Mouse (Mus musculus): ENCODE measurements around the gene Taf6l. TPM values are rescaled to one million over a fixed set of nuclear protein-coding genes. Genes with fewer than 3 reads are reported as not detected.
"Not testable (repeated sequence)": the region's sequence is repeated elsewhere in the genome, so short reads cannot be mapped to it uniquely, and the experiment has no call there.

The Taf6l gene
- total RNA-seq, 2 experiments from 2014 or later = 5.1 to 9.8 TPM

DNA sequence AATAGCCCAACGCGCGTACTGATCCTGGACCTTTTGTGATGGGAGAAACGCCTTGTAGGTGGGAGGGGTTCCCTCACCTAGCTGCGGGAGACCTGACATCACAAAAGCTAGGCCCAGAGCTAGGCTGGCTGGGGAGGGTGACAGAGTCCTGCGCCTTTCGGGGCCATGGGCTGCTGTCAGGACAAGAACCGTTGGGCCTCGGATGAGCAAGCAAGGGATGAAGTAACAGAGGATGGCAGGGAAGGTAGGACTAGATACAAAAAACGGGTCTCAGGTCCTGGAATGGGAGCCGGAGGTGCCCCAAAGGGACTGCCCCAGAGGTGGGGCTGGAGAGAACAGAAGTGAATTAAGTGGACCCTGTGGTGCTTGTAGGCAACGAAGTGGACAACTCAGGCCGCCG, 45.6 kb downstream of the Taf6l start, which contains the start of gene 1700092M07Rik:
Gene 1700092M07Rik, plus strand, starts transcription at position 116 of the 400 bp plus-strand sequence.
- ATAC-seq (ENCODE audit: poor library complexity, severe bottlenecking) = no peak

DNA sequence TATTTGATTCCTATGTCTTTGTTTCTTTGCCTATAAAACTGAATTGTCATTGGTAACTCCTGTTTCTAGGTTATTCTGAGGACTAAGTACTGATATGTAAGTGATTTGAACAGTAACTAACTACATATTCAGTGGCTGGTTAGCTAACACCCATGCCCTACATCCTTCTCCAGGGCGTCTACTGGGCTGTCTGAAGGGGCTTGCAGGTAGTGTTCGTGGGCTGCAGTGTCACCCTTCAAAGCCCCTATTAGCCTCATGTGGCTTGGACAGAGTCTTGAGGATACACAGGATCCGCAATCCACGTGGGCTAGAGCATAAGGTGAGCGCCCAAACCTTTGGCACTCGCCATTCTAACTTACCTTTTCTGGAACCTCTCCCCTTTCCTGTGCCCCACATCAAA, 46.6 kb downstream of the Taf6l start:
- no peak for ATAC-seq (ENCODE audit: poor library complexity, severe bottlenecking)

DNA sequence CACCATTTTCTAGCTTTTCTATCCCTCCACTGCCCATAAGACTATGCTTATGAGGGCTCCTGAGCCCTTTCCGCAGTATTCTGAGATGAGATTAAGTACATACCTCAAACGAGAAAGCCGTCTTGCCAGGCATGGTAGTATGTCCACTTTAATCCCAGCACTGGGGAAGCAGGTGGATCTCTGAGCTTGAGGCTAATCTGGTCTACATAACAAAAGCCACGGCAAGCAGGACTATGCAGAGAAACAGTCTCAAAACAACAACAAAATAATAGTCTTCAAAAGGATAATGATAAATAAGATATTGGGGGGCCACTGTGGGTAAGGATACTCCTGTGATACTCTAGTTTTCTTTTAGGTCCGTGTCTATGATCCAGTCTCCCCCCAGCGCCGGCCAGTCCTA, 47.3 kb downstream of the Taf6l start:
- ATAC-seq (ENCODE audit: poor library complexity, severe bottlenecking) = no peak

GRCm38 (mm10) chr19:8736160-8736467, 50.1 kb downstream of the Taf6l start:
- ATAC-seq (ENCODE audit: poor library complexity, severe bottlenecking) = no peak

GRCm38 (mm10) chr19:8735389-8736159, 50.6 kb downstream of the Taf6l start, which contains the start of gene Wdr74:
TSS of gene Wdr74 (plus strand) at chr19:8735827.
- peak; percentile 100 for ATAC-seq (ENCODE audit: poor library complexity, severe bottlenecking)

DNA sequence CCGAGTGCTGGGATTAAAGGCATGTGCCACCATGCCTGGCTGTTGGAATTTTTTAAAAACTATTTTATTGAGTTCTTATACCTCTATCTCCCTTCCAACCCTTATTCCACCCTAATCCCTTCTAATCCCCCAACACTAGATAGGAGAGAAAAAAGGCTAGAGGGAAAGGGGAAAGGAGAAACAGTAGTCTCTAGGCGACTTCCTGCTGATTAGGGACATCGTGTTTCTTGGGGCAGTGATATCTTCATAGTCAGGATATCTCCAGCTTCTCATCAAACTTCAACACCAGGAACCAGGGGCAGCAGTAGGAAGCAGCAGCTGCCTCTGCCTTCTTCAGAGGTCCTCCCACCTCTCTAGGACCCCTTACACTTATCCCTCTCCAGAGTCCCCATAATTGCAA, 51.9 kb downstream of the Taf6l start:
- ATAC-seq (ENCODE audit: poor library complexity, severe bottlenecking) = no peak

DNA sequence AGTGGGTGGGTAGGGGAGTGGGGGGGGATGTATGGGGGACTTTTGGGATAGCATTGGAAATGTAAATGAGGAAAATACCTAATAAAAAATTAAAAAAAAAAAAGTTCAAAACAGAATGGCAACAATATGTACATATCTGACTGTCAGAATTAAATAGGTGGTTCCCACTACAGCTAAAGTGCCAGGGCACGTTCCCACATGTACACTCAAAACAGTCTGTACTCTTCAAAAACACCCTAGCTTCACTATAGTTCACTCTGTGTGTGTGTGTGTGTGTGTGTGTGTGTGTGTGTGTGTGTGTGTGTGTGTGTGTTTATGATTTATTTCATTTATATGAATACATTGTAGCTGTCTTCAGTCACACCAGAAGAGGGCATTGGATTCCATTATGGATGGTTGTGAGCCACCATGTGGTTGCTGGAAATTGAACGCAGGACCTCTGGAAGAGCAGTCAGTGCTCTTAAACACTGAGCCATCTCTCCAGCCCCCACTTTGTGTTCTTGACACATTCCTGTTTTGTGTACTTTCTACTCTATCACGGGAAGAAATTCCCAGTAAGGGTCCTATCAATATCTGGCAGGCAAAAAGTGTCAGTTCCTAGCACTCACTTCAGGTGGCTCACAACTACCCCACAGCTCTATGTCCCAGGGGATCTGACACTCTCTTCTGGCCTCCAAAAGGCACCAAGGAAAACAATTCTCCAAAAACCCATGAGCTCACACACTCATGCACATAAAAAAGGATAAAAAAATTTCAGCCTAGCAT, 57.7 kb downstream of the Taf6l start:
- not testable (repeated sequence) for ATAC-seq (ENCODE audit: poor library complexity, severe bottlenecking)

- no peak for ATAC-seq (ENCODE audit: poor library complexity, severe bottlenecking)
These were observed 58.6 kb downstream of the Taf6l start for GRCm38 (mm10) chr19:8727495-8728114.

- ATAC-seq (ENCODE audit: poor library complexity, severe bottlenecking) = no peak
These were observed 59.4 kb downstream of the Taf6l start for GRCm38 (mm10) chr19:8726609-8727390.

DNA sequence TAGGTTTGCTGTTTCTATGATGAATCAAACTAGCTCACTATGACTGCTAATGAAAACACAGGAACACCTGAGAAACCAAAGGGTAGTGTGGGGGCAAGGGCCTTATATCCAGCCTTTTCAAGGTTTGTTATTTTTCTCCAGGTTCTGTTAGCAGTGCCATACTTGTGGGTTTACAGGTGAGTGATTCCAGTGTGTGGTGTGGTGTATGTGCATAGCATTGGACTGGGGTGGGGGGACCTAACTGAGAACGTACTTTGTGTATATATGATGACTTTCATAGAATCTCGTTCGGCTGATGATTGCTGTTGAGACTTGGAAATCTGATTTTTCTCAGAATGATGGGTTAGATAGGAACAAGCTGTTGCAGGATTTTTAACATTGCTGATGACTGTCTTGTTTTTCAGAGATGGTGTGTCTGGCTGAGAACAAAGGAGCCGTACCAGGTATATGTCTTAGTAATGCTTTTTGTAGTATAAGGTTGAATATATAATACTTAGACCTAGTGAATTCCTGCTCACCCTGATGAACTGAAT, 61.1 kb downstream of the Taf6l start:
- no peak for ATAC-seq (ENCODE audit: poor library complexity, severe bottlenecking)

Other genes starting within 250 kb of the Taf6l start
Only the 30 nearest of the 33 such genes appear.
- gene Slc22a6, start 168.4 kb downstream of the Taf6l start, total RNA-seq (2015) = not detected in 2 replicates
- not detected in 2 replicates for gene Slc22a6, start 168.4 kb downstream of the Taf6l start, total RNA-seq (2017)
- 0.16 and 0.25 TPM in 2 replicates for gene Chrm1, start 122.6 kb downstream of the Taf6l start, total RNA-seq (2015)
- gene Chrm1, start 122.6 kb downstream of the Taf6l start, total RNA-seq (2017) = 0.04 TPM in 2 replicates
- 26.3 and 32.6 TPM in 2 replicates for gene Slc3a2, start 63.0 kb downstream of the Taf6l start, total RNA-seq (2015)
- gene Slc3a2, start 63.0 kb downstream of the Taf6l start, total RNA-seq (2017) = 31.6 and 34.1 TPM in 2 replicates
- gene Wdr74, start 50.6 kb downstream of the Taf6l start, total RNA-seq (2015) = 30.3 and 37.1 TPM in 2 replicates
- 38.2 and 38.5 TPM in 2 replicates for gene Wdr74, start 50.6 kb downstream of the Taf6l start, total RNA-seq (2017)
- gene 1700092M07Rik, start 45.7 kb downstream of the Taf6l start, total RNA-seq (2015) = 0.83 TPM in 1 of 2 replicates, not detected in the other
- 1.3 TPM in 1 of 2 replicates, not detected in the other for gene 1700092M07Rik, start 45.7 kb downstream of the Taf6l start, total RNA-seq (2017)
- gene Stx5a, start 45.0 kb downstream of the Taf6l start, total RNA-seq (2015) = 40.9 and 55.3 TPM in 2 replicates
- gene Stx5a, start 45.0 kb downstream of the Taf6l start, total RNA-seq (2017) = 40.8 and 65.6 TPM in 2 replicates
- 257 and 292 TPM in 2 replicates for gene Nxf1, start 29.3 kb downstream of the Taf6l start, total RNA-seq (2015)
- 69.7 and 76.0 TPM in 2 replicates for gene Nxf1, start 29.3 kb downstream of the Taf6l start, total RNA-seq (2017)
- 28.1 and 36.6 TPM in 2 replicates for gene Tmem223, start 15.4 kb downstream of the Taf6l start, total RNA-seq (2015)
- gene Tmem223, start 15.4 kb downstream of the Taf6l start, total RNA-seq (2017) = 11.6 and 12.0 TPM in 2 replicates
- 172 and 177 TPM in 2 replicates for gene Tmem179b, start 11.9 kb downstream of the Taf6l start, total RNA-seq (2015)
- gene Tmem179b, start 11.9 kb downstream of the Taf6l start, total RNA-seq (2017) = 98.4 and 108 TPM in 2 replicates
- 124 and 125 TPM in 2 replicates for gene Polr2g, start 12.2 kb upstream of the Taf6l start, total RNA-seq (2015)
- 54.1 and 58.2 TPM in 2 replicates for gene Polr2g, start 12.2 kb upstream of the Taf6l start, total RNA-seq (2017)
- gene Zbtb3, start 16.1 kb upstream of the Taf6l start, total RNA-seq (2015) = 0.62 and 2.3 TPM in 2 replicates
- gene Zbtb3, start 16.1 kb upstream of the Taf6l start, total RNA-seq (2017) = 1.8 and 2.5 TPM in 2 replicates
- 28.6 and 31.0 TPM in 2 replicates for gene Ttc9c, start 32.9 kb upstream of the Taf6l start, total RNA-seq (2015)
- gene Ttc9c, start 32.9 kb upstream of the Taf6l start, total RNA-seq (2017) = 53.6 and 63.7 TPM in 2 replicates
- 52.3 and 56.0 TPM in 2 replicates for gene Hnrnpul2, start 33.6 kb upstream of the Taf6l start, total RNA-seq (2015)
- gene Hnrnpul2, start 33.6 kb upstream of the Taf6l start, total RNA-seq (2017) = 72.8 and 94.4 TPM in 2 replicates
- gene AC129217.1, start 43.4 kb upstream of the Taf6l start, total RNA-seq (2015) = not detected in 2 replicates
- 1.8 and 5.9 TPM in 2 replicates for gene AC129217.1, start 43.4 kb upstream of the Taf6l start, total RNA-seq (2017)
- 84.8 and 97.8 TPM in 2 replicates for gene Bscl2, start 51.0 kb upstream of the Taf6l start, total RNA-seq (2015)
- 48.1 and 49.6 TPM in 2 replicates for gene Bscl2, start 51.0 kb upstream of the Taf6l start, total RNA-seq (2017)
- 0.16 TPM in 1 of 2 replicates, not detected in the other for gene Gng3, start 52.8 kb upstream of the Taf6l start, total RNA-seq (2015)
- gene Gng3, start 52.8 kb upstream of the Taf6l start, total RNA-seq (2017) = not detected in 2 replicates
- gene Lrrn4cl, start 64.4 kb upstream of the Taf6l start, total RNA-seq (2015) = 0.16 and 0.55 TPM in 2 replicates
- gene Lrrn4cl, start 64.4 kb upstream of the Taf6l start, total RNA-seq (2017) = 0.12 TPM in 1 of 2 replicates, not detected in the other
- gene Ubxn1, start 85.1 kb upstream of the Taf6l start, total RNA-seq (2015) = 63.2 and 66.8 TPM in 2 replicates
- gene Ubxn1, start 85.1 kb upstream of the Taf6l start, total RNA-seq (2017) = 149 and 168 TPM in 2 replicates
- 39.9 and 41.9 TPM in 2 replicates for gene Uqcc3, start 94.5 kb upstream of the Taf6l start, total RNA-seq (2015)
- gene Uqcc3, start 94.5 kb upstream of the Taf6l start, total RNA-seq (2017) = 58.1 and 75.6 TPM in 2 replicates
- gene Lbhd1, start 97.3 kb upstream of the Taf6l start, total RNA-seq (2015) = 29.0 and 50.8 TPM in 2 replicates
- gene Lbhd1, start 97.3 kb upstream of the Taf6l start, total RNA-seq (2017) = 5.2 and 7.5 TPM in 2 replicates
- gene Gm49403, start 97.5 kb upstream of the Taf6l start, total RNA-seq (2015) = not detected in 2 replicates
- not detected in 2 replicates for gene Gm49403, start 97.5 kb upstream of the Taf6l start, total RNA-seq (2017)
- gene 1810009A15Rik, start 102.4 kb upstream of the Taf6l start, total RNA-seq (2015) = 43.9 and 64.0 TPM in 2 replicates
- 61.2 and 66.3 TPM in 2 replicates for gene 1810009A15Rik, start 102.4 kb upstream of the Taf6l start, total RNA-seq (2017)
- gene Gm49416, start 102.5 kb upstream of the Taf6l start, total RNA-seq (2015) = 0.27 TPM in 1 of 2 replicates, not detected in the other
- gene Gm49416, start 102.5 kb upstream of the Taf6l start, total RNA-seq (2017) = 0.85 TPM in 1 of 2 replicates, not detected in the other
- 9.1 and 9.3 TPM in 2 replicates for gene Ints5, start 106.6 kb upstream of the Taf6l start, total RNA-seq (2015)
- gene Ints5, start 106.6 kb upstream of the Taf6l start, total RNA-seq (2017) = 10.2 and 11.3 TPM in 2 replicates
- 69.0 and 71.3 TPM in 2 replicates for gene Ganab, start 111.7 kb upstream of the Taf6l start, total RNA-seq (2015)
- gene Ganab, start 111.7 kb upstream of the Taf6l start, total RNA-seq (2017) = 51.7 and 58.4 TPM in 2 replicates
- 19.5 and 23.3 TPM in 2 replicates for gene B3gat3, start 134.0 kb upstream of the Taf6l start, total RNA-seq (2015)
- 28.9 and 29.8 TPM in 2 replicates for gene B3gat3, start 134.0 kb upstream of the Taf6l start, total RNA-seq (2017)
- 1.4 and 1.8 TPM in 2 replicates for gene Rom1, start 142.9 kb upstream of the Taf6l start, total RNA-seq (2015)
- gene Rom1, start 142.9 kb upstream of the Taf6l start, total RNA-seq (2017) = 0.81 and 3.2 TPM in 2 replicates
- gene Eml3, start 143.1 kb upstream of the Taf6l start, total RNA-seq (2015) = 17.1 and 18.0 TPM in 2 replicates
- 29.3 and 32.0 TPM in 2 replicates for gene Eml3, start 143.1 kb upstream of the Taf6l start, total RNA-seq (2017)
- gene Mta2, start 155.5 kb upstream of the Taf6l start, total RNA-seq (2015) = 47.3 and 53.3 TPM in 2 replicates
- 98.8 and 106 TPM in 2 replicates for gene Mta2, start 155.5 kb upstream of the Taf6l start, total RNA-seq (2017)
- gene Tut1, start 167.4 kb upstream of the Taf6l start, total RNA-seq (2015) = 1.7 and 2.9 TPM in 2 replicates
- gene Tut1, start 167.4 kb upstream of the Taf6l start, total RNA-seq (2017) = 8.8 and 9.9 TPM in 2 replicates